Mouse (Mus musculus) lung, postnatal 0 days (tissue): ENCODE data around the gene Asxl1.

Source experiments
- CTCF ChIP-seq: IDR thresholded peaks from 2 replicates; pipeline ENCODE4 v1.5.1; 2016; ENCODE audit warnings: antibody characterized with exemption, mild to moderate bottlenecking
- EP300 ChIP-seq: IDR thresholded peaks from 2 replicates; pipeline ENCODE4 v1.6.1; 2016; ENCODE audit warnings: antibody characterized with exemption, mild to moderate bottlenecking, control low read depth

DNA sequence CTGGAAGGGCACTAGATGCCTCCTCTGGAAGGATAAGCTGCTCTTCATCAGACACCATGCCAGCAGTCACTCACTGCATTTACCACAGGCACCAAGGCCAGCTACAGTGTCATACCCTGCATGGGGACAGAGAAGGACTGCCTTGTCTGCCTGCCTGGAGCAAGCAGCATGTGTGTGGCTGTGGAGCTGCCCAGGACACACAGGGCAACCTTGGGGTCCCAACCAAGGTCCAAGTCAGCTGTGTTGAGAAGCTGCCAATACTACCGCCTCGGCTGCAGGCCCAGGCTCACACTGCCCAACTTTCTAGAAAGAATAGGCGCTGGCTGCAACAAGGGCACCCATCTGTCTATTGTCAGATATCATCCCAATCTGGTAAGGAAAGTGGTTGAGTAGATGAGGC, 77.5 kb downstream of the Asxl1 start:
- TF ChIP-seq CTCF: no peak
- no peak for TF ChIP-seq EP300
